Mouse (Mus musculus): ENCODE data around the gene Msx2.
A peak's percentile ranks its signal among the peaks of the same experiment; 100 is the strongest.

GRCm38 (mm10) chr13:53426507-53426906 is 46.4 kb downstream of the Msx2 start:
- no peak for TF ChIP-seq POLR2A (IDR thresholded peaks at IDR 0.05; ENCODE audit: low read depth, low read length)
- TF ChIP-seq CTCF (IDR thresholded peaks at IDR 0.05; ENCODE audit: extremely low read depth, insufficient read length, insufficient replicate concordance, low read depth, low read length), result peak; percentile 100

All from small intestine, adult 2 months (tissue).